ENCODE assay signal across 7 mouse cellular contexts in genomic region chr6:95621821-95622220, GRCm38 (mm10).
A peak's percentile ranks its signal among the peaks of the same experiment; 100 is the strongest.
DNase-seq lines count a peak whose midpoint lies in the region; ATAC-seq lines count a peak whose summit lies in the region.

No protein-coding gene starts in this region.

- peak; percentile 18 to 57 for DNase-seq in layer of hippocampus, postnatal 14 days (ENCODE audit: low spot score in 2 of 2)
- no peak for DNase-seq in layer of hippocampus, adult 11-12 months (ENCODE audit: low spot score)
- DNase-seq in adrenal gland, adult 8-10 months, result peak; percentile 18
- peak; percentile 82 for DNase-seq in lung, postnatal 36 days
- no peak for DNase-seq in spleen, adult 12 weeks (ENCODE audit: low spot score)

- no peak overlapping the region for H3K4me2 ChIP-seq in embryonic facial prominence, embryonic 15.5 days (replicated peaks)

- H3K27me3 ChIP-seq in embryonic facial prominence, embryonic 15.5 days, result no peaks in the 10 kb centered on the region

- ATAC-seq in embryonic facial prominence, embryonic 15.5 days (ENCODE audit: insufficient number of reproducible peaks, low FRiP score, low TSS enrichment, low read depth), result peak; percentile 34; the same call in 1 of the 2 replicates
- peak; percentile 79 for ATAC-seq in inflammation-experienced regulatory T-cells, adult 6 months

- no peaks in the 10 kb centered on the region for H3K36me3 ChIP-seq in embryonic facial prominence, embryonic 15.5 days

- H3K9me3 ChIP-seq in embryonic facial prominence, embryonic 15.5 days (replicated peaks), result no peaks in the 10 kb centered on the region

- H3K27ac ChIP-seq in embryonic facial prominence, embryonic 15.5 days (replicated peaks), result no peak overlapping the region

- H3K4me3 ChIP-seq in embryonic facial prominence, embryonic 15.5 days (replicated peaks), result no peak overlapping the region

- 0 out of 2 replicates have a peak, but pooled peaks cover 5% of the 10 kb centered on the region for H3K4me1 ChIP-seq in embryonic facial prominence, embryonic 15.5 days

- 58% methylated on average over 2 of the region's 2 CpGs for WGBS in embryonic facial prominence, embryonic 15.5 days

- no peak overlapping the region for H3K9ac ChIP-seq in embryonic facial prominence, embryonic 15.5 days

Comparison
In these comparisons a context has a peak if more than half of its experiments do, and no peak if none do; other contexts are left out.
1. DNase-seq: peak in layer of hippocampus, postnatal 14 days (2 of 2), adrenal gland, adult 8-10 months (single experiment) and lung, postnatal 36 days (single experiment); none in layer of hippocampus, adult 11-12 months (single experiment) and spleen, adult 12 weeks (single experiment).